Mouse (Mus musculus) spleen, postnatal 4 days (tissue): ENCODE measurements around the gene Ankk1.

ENCODE experiments used
- DNase-seq, 2 experiments: peaks; one replicate each; pipeline ENCODE4 v3.0.0; 2022; ENCODE audit warnings: low spot score in 2 of 2

Gene Ankk1

DNA sequence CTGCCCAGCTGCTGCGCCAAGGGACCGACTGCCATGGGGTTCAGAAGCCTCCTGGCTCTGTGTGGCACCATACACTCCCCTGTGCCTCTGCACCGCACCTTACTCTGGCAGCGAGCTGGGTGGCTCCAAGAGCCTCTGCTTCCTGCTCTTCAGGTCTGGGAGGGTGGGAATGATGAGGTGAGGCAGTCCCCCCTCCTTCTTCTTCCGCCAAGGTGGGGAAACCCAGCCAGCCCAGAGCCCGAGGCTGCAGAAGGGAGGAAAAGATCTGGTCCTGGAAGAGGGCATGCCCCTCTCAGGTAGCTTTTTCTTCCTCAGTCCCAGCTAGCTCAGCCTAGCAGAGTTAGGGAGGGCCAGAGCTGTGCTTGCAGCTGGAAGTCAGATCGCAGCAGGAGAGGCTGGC is at the start of gene Ankk1:
Gene Ankk1 (minus strand): TSS at position 101 of the 400 bp plus-strand sequence.
- no peak for DNase-seq

DNA sequence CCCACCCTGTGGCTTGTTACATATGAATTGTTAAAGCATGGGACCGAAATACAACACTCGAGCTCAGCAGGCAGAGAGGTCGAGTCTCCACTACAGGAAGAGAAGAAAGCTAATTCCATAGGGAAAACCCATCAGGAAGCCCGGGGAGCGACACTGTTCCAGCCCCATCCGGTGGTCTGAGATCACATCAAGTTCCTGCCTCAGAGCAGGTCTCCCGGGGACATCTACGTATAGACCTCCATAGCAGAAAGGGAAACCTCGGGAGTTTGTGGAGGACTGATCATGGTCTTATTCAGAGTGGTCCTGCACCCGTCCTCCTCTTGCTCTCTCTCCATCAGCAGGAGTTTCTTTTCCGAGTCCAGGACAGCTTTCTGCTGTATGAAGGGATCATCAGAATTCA is 45.3 kb upstream of the Ankk1 start:
- DNase-seq: no peak

- no peak for DNase-seq
Measured at GRCm38 (mm10) chr9:49470946-49471345, 44.1 kb upstream of the Ankk1 start.

GRCm38 (mm10) chr9:49470006-49470405 is 43.2 kb upstream of the Ankk1 start:
- DNase-seq: no peak

- no peak for DNase-seq
Measured at GRCm38 (mm10) chr9:49456136-49456535, 29.3 kb upstream of the Ankk1 start.

DNA sequence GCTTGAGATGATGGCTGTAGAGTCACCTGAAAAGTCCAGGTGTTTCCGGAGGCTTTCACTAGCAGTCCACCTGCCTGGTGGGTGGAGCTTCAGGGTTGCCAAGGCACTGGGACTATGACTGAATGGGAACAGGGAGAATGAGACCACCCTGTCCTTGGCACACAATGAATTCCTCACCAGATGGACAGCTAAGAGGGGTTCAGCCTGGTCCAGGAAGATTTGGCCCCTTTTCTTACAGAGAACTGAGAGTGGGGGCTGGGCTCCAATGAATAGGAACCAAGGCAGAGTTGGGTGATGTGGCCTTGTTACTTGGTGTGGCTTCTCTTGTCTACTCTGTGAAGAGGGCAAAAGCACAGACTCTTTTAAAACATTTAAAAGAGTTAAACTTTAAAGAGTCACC is 25.6 kb upstream of the Ankk1 start:
- no peak for DNase-seq

DNA sequence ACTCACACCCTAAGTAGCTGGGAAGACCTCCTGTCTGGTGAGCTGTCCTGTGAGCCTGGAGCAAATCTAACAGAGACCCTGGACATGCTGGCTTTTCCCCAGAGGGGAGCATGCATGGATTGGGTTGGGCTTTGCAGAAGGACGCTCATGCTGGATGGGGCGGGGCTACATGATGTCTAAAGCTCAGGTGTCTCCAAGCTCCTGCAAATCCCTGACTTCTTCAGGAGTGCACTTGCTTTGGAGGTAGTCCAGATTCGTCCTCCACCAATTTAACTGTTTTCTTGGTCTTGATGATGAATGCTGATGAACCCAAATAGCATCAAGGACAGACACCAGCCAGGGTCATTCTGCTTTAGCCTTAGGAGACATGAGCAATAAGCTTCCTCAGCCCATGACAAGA is 23.7 kb upstream of the Ankk1 start:
- DNase-seq: no peak

GRCm38 (mm10) chr9:49442621-49443020 is 15.8 kb upstream of the Ankk1 start:
- no peak for DNase-seq

- DNase-seq: no peak
Measured at GRCm38 (mm10) chr9:49427478-49427877, 657 bp upstream of the Ankk1 start.

DNA sequence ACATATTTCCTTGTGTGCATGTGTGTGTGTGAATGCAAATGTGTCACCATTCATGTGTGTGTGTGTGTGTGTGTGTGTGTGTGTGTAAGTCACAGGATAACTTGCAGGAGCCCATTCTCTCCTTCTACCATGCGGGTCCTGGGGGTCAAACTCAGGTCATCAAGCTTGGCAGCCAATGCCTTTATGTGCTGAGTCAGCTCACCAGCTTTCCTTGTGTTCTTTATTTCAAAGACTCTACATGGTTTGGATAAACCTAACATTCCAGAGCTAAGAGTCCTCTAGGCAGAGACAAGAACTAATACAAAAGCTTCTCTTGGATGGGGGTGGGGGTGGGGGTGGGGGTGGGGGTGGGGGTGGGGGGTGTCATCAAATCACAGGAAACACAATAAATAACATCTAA is 1.2 kb downstream of the Ankk1 start:
- DNase-seq: no peak

DNA sequence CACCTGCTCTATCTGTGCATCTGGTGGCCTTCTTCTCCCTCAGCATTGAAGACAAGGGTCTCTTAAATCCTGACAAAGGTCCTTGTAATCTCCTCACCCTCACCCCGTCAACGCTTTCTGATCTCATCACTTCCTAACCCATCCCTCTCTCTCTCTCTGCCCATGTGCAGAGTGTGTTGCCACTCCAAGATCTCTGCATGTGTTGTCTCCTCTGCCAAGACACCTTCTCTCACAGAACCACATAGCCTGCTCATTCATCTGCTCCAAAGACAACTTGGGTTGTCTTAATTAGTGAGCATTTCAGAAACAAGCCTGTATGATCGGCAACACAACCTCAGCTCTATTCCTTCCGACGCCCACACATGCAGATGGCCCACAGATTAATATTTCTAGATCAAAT is 3.0 kb downstream of the Ankk1 start:
- no peak for DNase-seq

- DNase-seq: no peak
Measured at GRCm38 (mm10) chr9:49410621-49411020, 16.2 kb downstream of the Ankk1 start.

GRCm38 (mm10) chr9:49407028-49407427 is 19.8 kb downstream of the Ankk1 start:
- no peak for DNase-seq

DNA sequence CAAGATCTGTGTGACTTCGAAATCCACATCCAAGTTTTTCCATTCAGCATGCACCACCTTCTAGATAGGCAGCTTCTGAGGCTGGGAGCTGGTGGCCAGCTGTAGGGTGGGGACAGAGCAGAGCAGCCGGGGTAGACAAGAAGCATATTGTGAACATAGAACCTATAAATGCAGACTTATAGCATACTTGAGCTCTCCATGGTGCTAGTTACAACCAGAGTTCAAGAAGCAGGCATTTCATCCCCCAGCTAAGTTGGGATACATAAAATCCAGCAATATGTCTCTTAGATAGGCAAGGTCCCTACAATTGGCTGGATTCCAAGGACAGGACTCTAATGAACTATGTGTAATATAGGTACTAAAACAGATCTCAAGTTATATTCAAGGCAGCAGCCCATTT is 23.1 kb downstream of the Ankk1 start:
- DNase-seq: no peak

GRCm38 (mm10) chr9:49396006-49396405 is 30.8 kb downstream of the Ankk1 start:
- no peak for DNase-seq

GRCm38 (mm10) chr9:49392242-49392641 is 34.6 kb downstream of the Ankk1 start:
- no peak for DNase-seq

DNA sequence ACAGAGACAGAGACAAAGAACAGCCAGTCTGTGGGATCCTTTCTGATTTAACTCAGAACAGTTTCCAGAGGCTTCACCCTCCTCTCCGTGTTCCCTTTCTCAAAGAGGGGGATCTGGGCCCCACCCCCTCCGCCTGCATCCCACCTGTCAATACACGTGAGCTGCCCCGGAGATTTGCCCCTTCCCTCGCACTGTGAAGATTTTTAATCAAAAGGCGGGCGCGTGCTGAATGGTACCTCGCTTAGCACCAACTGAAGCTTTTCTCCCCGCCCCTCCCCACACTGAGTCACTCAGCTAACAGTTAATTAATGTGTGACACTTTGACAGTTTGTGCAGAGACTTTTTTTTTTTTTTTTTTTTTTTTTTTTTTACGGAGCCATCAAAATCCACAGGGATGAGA is 40.7 kb downstream of the Ankk1 start:
- no peak for DNase-seq

- no peak for DNase-seq
Measured at GRCm38 (mm10) chr9:49385301-49385700, 41.5 kb downstream of the Ankk1 start.

- DNase-seq: no peak
Measured at GRCm38 (mm10) chr9:49384855-49385254, 42.0 kb downstream of the Ankk1 start.

- no peak for DNase-seq
Measured at GRCm38 (mm10) chr9:49384041-49384440, 42.8 kb downstream of the Ankk1 start.

DNA sequence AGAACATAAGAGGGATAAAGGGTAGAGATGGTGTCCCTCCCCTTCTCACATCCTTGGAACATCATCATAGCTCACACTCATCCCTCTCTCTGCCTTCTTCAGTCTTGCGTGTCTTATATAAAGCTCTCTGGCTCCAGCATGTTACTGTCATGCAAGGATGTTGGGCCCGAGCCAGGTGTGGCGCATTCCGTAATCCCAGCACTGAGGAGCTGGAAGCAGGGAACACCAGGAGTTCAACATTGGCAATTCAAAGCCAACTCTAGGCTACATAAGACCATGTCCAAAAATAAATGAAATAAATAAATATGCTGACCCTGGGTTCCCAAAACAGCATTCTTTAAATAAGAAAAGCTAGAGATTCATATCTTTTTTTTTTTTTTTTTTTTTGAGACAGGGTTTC is 46.9 kb downstream of the Ankk1 start:
- DNase-seq: no peak

- DNase-seq: no peak
Measured at GRCm38 (mm10) chr9:49373946-49374345, 52.9 kb downstream of the Ankk1 start.

DNA sequence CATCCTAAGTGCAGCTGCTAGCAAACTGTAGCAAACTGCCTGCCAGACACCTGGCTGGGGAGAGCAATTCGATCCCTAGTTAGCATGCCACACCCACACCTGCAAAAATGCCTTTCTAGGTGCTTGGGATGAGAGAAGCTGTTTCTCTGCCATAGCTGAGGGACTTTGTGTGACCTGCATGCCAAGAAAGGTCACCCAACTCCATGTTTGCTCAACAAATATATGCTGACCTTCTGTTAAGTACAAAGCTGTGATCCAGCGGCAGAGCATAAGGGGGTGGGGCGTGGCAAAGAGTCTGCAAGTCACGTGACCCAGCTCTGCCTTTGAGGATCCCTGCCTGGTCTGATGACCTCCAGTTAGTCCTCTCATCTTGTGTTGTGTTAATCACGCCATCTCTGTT is 61.1 kb downstream of the Ankk1 start:
- DNase-seq: no peak
